Mouse (Mus musculus) brain, embryonic 14.5 days (tissue): Measurements from ENCODE around the gene Nat8f2.

Source experiments
- CTCF ChIP-seq: fragments of 200-500 bp; IDR thresholded peaks from 2 replicates; pipeline ENCODE4 v1.5.1; 2012; ENCODE audit warnings: inconsistent platforms, mild to moderate bottlenecking, moderate library complexity, borderline replicate concordance; ENCODE audit not compliant: insufficient read depth, insufficient read length; ENCODE audit errors: extremely low read depth
- POLR2A ChIP-seq: fragments of 200-500 bp; IDR thresholded peaks from 2 replicates; pipeline ENCODE4 v1.6.1; 2012; ENCODE audit warnings: mild to moderate bottlenecking, inconsistent platforms, borderline replicate concordance; ENCODE audit not compliant: poor library complexity, insufficient read depth, insufficient read length, severe bottlenecking; ENCODE audit errors: extremely low read depth

DNA sequence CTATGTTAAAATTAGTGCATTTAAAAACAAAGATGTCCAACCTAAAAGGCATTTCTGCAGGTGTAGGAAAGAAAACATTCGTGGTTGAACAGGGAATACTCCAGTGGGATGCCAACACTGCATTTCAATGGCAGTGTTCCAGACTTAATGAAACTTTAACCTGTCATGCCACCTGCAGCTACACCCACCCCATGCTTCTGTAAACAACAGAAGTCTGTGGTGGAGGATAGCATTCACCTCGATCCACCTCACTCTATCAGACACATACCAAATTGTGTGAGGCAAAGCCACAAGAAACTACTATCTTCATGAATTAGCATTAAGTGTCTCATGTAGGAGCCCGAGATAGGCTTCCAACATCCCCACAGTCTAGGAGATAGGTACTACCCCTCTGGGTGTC is 39.4 kb upstream of the Nat8f2 start:
- TF ChIP-seq CTCF: no peak
- no peak for TF ChIP-seq POLR2A
